Mouse (Mus musculus) lung, embryonic 14.5 days (tissue): ENCODE results near the gene Fcnb. TPM values are rescaled to one million over a fixed set of nuclear protein-coding genes. Genes with fewer than 3 reads are reported as not detected.

Source experiments
- ATAC-seq: fragments of 200-750 bp; cut with Nextera tagmentation; 2 replicates; pipeline ENCODE4 v1.8.0; 2017; ENCODE audit warnings: mild to moderate bottlenecking, moderate TSS enrichment, moderate library complexity; ENCODE audit not compliant: insufficient read depth
- DNase-seq: peaks from one replicate; pipeline ENCODE4 v3.0.0-alpha.2; 2015
- H3K27ac ChIP-seq: fragments of 300-500 bp; sonication (generic); 2 replicates; pipeline ENCODE4 v1.5.1; 2014; ENCODE audit warnings: low read depth, mild to moderate bottlenecking, moderate library complexity
- H3K27me3 ChIP-seq: fragments of 300-500 bp; sonication (generic); 2 replicates; pipeline ENCODE4 v1.6.1; 2014; ENCODE audit warnings: low read length, control low read depth; ENCODE audit not compliant: insufficient read depth
- H3K36me3 ChIP-seq: fragments of 300-500 bp; sonication (generic); 2 replicates; pipeline ENCODE4 v1.6.1; 2014; ENCODE audit warnings: control low read depth; ENCODE audit not compliant: insufficient read depth
- H3K4me1 ChIP-seq: fragments of 300-500 bp; sonication (generic); 2 replicates; pipeline ENCODE4 v1.6.1; 2014; ENCODE audit warnings: antibody characterized with exemption, control low read depth; ENCODE audit not compliant: insufficient read depth
- H3K4me2 ChIP-seq: fragments of 300-500 bp; sonication (generic); 2 replicates; pipeline ENCODE4 v1.6.1; 2014; ENCODE audit warnings: mild to moderate bottlenecking
- H3K4me3 ChIP-seq: fragments of 300-500 bp; sonication (generic); 2 replicates; pipeline ENCODE4 v1.5.1; 2014; ENCODE audit warnings: low read depth, low read length
- H3K9ac ChIP-seq: fragments of 300-500 bp; sonication (generic); 2 replicates; pipeline ENCODE4 v1.6.1; 2014
- H3K9me3 ChIP-seq: fragments of 300-500 bp; sonication (generic); 2 replicates; pipeline ENCODE4 v1.6.1; 2016; ENCODE audit warnings: low read depth, low read length, control low read depth
- CTCF ChIP-seq: IDR thresholded peaks from 2 replicates; pipeline ENCODE4 v1.5.1; 2016; ENCODE audit warnings: antibody characterized with exemption, low read depth
- WGBS: fragments of 180-500 bp; shearing (Covaris S2); extraction: QIAGEN DNeasy Blood & Tissue Kit; methylation state at CpG from one replicate; pipeline ENCODE4 v1.1.7; 2014; 5-methylcytosine and 5-hydroxymethylcytosine counted together
- polyA plus RNA-seq: library from polyadenylated mRNA; unstranded; fragments of >200 nt; fragmentation: Nextera tagmentation; extraction: Ambion mirVana; gene quantifications from 2 replicates; pipeline ENCODE4 v1.2.1, GENCODE M21; 2014

The Fcnb gene
- polyA plus RNA-seq, 1 experiment from 2014 or later = not detected

- Histone ChIP-seq H3K4me1 (no peaks in the 10 kb centered on the region), H3K9me3 (no peaks in the 10 kb centered on the region), H3K27me3 (no peaks in the 10 kb centered on the region), H3K9ac (no peak overlapping the region), H3K27ac (no peak overlapping the region), H3K36me3 (no peaks in the 10 kb centered on the region), H3K4me3 (no peak overlapping the region), H3K4me2 (no peak overlapping the region)
- ATAC-seq = no peak
- no peak for DNase-seq
- WGBS = 74% methylated on average over 4 of the region's 4 CpGs
- no peak for TF ChIP-seq CTCF
Observed at GRCm38 (mm10) chr2:28063711-28064338, 20.9 kb downstream of the Fcnb start.

GRCm38 (mm10) chr2:28059922-28060321 lies 24.8 kb downstream of the Fcnb start:
- Histone ChIP-seq H3K27me3 (no peaks in the 10 kb centered on the region), H3K4me1 (no peaks in the 10 kb centered on the region), H3K27ac (no peak overlapping the region), H3K9ac (no peak overlapping the region), H3K9me3 (no peaks in the 10 kb centered on the region), H3K36me3 (no peaks in the 10 kb centered on the region), H3K4me2 (no peak overlapping the region), H3K4me3 (no peak overlapping the region)
- TF ChIP-seq CTCF = no peak
- no peak for DNase-seq
- 79% methylated on average over 1 of the region's 1 CpGs for WGBS
- no peak for ATAC-seq

- Histone ChIP-seq H3K27ac (no peak overlapping the region), H3K4me3 (no peak overlapping the region), H3K27me3 (no peaks in the 10 kb centered on the region), H3K9ac (no peak overlapping the region), H3K9me3 (no peaks in the 10 kb centered on the region), H3K4me1 (0 out of 2 replicates have a peak, but pooled peaks cover 3% of the 10 kb centered on the region), H3K36me3 (no peaks in the 10 kb centered on the region), H3K4me2 (no peak overlapping the region)
- no peak for ATAC-seq
- DNase-seq = no peak
- 78% methylated on average over 7 of the region's 7 CpGs for WGBS
- no peak for TF ChIP-seq CTCF
Observed at GRCm38 (mm10) chr2:28047092-28047491, 37.6 kb downstream of the Fcnb start.

GRCm38 (mm10) chr2:28046311-28046710 lies 38.4 kb downstream of the Fcnb start:
- 63% methylated on average over 6 of the region's 6 CpGs for WGBS
- Histone ChIP-seq H3K4me1 (0 out of 2 replicates have a peak, but pooled peaks cover 3% of the 10 kb centered on the region), H3K4me2 (no peak overlapping the region), H3K9me3 (no peaks in the 10 kb centered on the region), H3K36me3 (no peaks in the 10 kb centered on the region), H3K4me3 (no peak overlapping the region), H3K27ac (no peak overlapping the region), H3K27me3 (no peaks in the 10 kb centered on the region), H3K9ac (no peak overlapping the region)
- ATAC-seq = no peak
- DNase-seq = no peak
- TF ChIP-seq CTCF = no peak

- no peak overlapping the region for H3K4me3 ChIP-seq
- H3K9me3 ChIP-seq = no peaks in the 10 kb centered on the region
- H3K4me2 ChIP-seq = no peak overlapping the region
- no peak overlapping the region for H3K27ac ChIP-seq
- 0 out of 2 replicates have a peak, but pooled peaks cover 3% of the 10 kb centered on the region for H3K4me1 ChIP-seq
- H3K36me3 ChIP-seq = no peaks in the 10 kb centered on the region
- no peaks in the 10 kb centered on the region for H3K27me3 ChIP-seq
- no peak for ATAC-seq
- WGBS = 77% methylated on average over 9 of the region's 9 CpGs
- DNase-seq = no peak
- no peak overlapping the region for H3K9ac ChIP-seq
- no peak for TF ChIP-seq CTCF
Observed at GRCm38 (mm10) chr2:28044920-28045598, 39.6 kb downstream of the Fcnb start.

- DNase-seq (no peak), ATAC-seq (no peak)
- H3K36me3 ChIP-seq = peaks cover 23% of the 10 kb centered on the region
- no peak overlapping the region for H3K4me3 ChIP-seq
- H3K4me1 ChIP-seq = no peaks in the 10 kb centered on the region
- WGBS = 88% methylated on average over 1 of the region's 1 CpGs
- no peak for TF ChIP-seq CTCF
- H3K27me3 ChIP-seq = no peaks in the 10 kb centered on the region
- H3K9me3 ChIP-seq = no peaks in the 10 kb centered on the region
- no peak overlapping the region for H3K27ac ChIP-seq
- no peak overlapping the region for H3K9ac ChIP-seq
- H3K4me2 ChIP-seq = no peak overlapping the region
Observed at GRCm38 (mm10) chr2:28040466-28040865, 44.2 kb downstream of the Fcnb start.

GRCm38 (mm10) chr2:28039647-28040325 lies 44.9 kb downstream of the Fcnb start:
- H3K4me1 ChIP-seq = no peaks in the 10 kb centered on the region
- no peak for ATAC-seq
- no peak overlapping the region for H3K4me2 ChIP-seq
- no peak overlapping the region for H3K27ac ChIP-seq
- no peak overlapping the region for H3K9ac ChIP-seq
- no peak for DNase-seq
- 93% methylated on average over 10 of the region's 10 CpGs for WGBS
- no peaks in the 10 kb centered on the region for H3K9me3 ChIP-seq
- H3K27me3 ChIP-seq = no peaks in the 10 kb centered on the region
- H3K4me3 ChIP-seq = no peak overlapping the region
- H3K36me3 ChIP-seq = peaks cover 23% of the 10 kb centered on the region
- no peak for TF ChIP-seq CTCF
